Mouse (Mus musculus): ENCODE results near the gene Top2b. TPM values are rescaled to one million over a fixed set of nuclear protein-coding genes. Genes with fewer than 3 reads are reported as not detected.

The Top2b gene
- total RNA-seq, 2 experiments from 2014 or later: 33.6 to 37.2 TPM

DNA sequence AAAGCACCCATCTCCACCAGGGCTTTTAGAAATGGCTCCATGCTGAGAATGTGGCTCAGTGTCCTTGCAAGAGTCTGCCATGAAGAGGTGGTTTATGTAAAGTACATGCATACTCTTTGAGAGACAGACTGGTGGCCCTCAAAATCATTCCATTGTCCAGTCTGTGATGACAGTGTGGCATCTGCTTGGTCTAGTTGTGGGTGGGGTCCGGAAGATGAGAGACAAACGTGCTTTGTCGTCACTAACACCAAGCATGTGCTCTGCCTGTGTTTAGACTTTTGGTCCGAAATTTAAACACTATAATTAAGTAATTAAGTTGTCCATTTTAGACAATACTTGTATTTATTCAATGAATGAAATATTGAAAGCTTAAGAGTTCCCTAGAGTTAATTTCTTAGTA is 49.2 kb downstream of the Top2b start:
- no peak for DNase-seq

DNA sequence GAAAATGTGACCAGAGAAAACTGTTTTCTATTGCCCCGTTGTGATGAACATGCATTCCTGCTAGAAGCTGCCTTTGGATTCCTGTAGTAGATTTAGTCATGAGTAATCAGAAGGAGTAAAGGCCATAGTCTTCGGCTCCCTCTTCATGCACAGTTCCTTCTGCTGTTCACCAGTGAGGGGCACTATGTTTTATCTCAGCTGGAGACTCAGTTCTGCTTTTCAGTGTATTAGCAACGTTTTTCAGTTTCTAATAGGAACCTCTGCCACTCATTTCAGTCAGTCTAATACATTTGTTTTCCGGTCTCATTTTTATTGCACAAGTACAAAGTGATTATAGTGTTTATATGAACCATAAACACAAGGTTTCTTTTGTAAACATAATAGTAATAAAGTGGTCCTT is 62.6 kb downstream of the Top2b start:
- DNase-seq: no peak

GRCm38 (mm10) chr14:16431941-16432499 is 67.0 kb downstream of the Top2b start:
- no peak for DNase-seq

DNA sequence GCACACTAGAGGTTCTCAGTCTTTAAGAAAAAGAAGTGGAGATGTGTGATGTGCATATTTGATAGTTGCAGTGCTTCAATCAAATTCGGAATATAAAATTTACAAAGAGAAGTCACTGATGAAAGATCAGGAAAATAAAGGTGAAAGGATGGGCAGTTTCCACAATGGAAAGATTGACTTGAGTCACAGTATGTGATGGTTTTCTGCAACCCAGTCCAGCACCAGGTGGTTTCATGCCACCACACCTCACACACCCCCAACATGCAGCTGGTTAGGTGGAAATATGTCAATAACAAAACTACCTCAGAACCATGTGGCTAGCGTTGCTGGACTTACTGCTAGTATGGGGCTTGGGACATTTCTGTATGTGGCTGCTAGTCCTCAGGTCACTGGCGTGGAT is 67.6 kb downstream of the Top2b start:
- DNase-seq: no peak

GRCm38 (mm10) chr14:16433206-16433605 is 68.2 kb downstream of the Top2b start:
- DNase-seq: no peak

- no peak for DNase-seq
These were observed 69.6 kb downstream of the Top2b start for GRCm38 (mm10) chr14:16434396-16435171.

- no peak for DNase-seq
These were observed 72.4 kb downstream of the Top2b start for GRCm38 (mm10) chr14:16437386-16437785.

DNA sequence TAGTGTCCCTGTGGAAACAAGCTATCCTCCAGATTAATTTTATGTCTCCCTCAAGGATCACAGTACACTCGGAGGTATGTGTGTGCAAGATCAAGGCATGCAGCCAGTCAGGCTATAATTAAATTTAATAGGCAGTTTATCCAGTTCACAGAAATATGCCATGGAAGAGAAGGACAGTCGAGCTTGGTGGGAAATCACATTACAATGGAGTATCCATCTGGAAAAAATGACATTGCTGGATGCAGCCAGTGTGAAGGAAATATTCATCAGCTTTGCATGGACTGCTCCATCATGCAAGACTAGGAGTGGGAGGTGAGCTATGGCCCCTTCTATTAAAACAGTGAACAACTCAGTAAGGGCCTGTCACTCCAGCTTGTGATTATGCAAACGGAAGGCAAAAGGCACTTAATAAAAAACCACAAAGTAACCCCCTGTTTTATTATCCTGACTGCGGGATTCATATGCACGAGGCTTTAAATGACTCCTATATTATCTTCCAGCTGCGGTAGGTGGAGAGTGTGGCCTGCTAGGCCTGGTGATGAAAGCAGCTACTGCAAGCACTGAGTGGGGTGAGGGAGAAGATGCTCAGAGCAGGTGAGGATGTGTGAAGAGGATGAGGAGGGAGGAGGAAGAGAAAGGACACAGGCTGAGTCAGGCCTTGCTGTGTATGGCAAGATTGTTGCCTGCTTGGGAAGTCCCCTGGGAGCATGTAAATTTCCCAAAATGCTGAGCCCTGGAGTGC is 74.6 kb downstream of the Top2b start:
- DNase-seq: no peak

DNA sequence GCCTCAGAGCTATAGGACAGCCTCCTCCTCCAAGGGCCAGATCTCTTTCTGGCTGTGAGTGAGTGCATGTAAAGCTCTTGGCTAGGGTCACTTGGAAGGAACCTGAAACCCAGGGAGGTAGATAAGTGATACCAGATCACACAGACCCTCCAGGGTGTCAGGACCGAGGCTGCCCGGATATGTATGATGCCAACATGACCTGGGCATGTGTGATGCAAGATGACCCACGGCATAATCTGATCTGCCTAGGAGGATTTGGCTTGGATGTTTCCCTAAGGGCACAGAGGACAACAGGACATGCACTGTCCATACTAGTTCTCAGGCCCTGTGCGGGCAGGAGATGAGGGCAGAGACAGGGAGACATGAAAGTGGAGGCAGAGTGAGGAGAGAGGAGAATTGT is 79.9 kb downstream of the Top2b start:
- peak; percentile 58 for DNase-seq

DNA sequence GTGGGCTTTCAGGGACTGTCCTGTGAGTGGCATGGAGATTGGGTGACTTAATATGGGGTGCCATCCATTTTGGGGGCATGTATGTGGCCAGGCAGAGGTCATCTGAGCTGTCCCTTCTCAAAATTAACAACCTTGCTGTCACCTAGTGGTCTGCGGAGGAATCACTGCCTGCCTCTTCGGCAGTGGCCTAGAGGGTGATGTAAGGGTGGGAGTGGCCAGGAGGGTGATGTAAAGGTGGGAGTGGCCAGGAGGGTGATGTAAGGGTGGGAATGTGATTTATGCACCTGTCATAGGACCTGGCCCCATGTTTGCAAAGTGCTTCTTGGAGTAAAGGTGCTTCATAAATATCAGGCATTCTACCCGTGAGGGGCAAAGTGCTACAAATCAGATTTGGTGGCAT is 82.6 kb downstream of the Top2b start:
- no peak for DNase-seq

DNA sequence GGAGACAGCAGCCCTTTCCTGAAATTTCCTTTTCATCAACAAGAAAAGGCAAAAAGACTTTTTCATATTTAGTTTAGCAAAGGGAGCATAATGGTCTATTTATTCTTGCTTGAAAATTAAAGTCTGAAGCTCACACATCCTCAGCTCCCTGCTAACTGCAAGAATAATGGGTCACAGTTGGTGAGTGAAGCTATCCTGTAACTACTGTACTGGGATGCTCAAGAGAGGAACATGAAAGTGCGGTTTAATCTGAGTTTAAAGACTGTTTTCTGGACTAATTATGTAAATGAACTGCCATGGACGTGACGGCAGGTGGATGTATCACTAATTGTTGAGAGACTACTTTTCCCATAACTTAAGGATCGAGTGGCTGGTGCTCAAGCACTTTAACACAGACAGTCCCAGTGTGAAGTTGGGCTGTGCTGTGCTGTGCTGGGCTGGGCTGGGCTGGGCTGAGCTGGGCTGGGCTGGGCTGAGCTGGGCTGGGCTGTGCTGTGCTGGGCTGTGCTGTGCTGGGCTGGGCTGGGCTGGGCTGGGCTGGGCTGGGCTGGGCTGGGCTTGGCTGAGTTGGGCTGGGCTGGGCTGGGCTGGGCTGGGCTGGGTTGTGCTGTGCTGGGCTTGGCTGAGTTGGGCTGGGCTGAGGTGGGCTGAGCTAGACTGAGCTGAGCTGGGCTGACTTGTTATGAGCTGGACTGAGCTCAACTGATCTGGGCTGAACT is 83.4 kb downstream of the Top2b start:
- no peak for DNase-seq

DNA sequence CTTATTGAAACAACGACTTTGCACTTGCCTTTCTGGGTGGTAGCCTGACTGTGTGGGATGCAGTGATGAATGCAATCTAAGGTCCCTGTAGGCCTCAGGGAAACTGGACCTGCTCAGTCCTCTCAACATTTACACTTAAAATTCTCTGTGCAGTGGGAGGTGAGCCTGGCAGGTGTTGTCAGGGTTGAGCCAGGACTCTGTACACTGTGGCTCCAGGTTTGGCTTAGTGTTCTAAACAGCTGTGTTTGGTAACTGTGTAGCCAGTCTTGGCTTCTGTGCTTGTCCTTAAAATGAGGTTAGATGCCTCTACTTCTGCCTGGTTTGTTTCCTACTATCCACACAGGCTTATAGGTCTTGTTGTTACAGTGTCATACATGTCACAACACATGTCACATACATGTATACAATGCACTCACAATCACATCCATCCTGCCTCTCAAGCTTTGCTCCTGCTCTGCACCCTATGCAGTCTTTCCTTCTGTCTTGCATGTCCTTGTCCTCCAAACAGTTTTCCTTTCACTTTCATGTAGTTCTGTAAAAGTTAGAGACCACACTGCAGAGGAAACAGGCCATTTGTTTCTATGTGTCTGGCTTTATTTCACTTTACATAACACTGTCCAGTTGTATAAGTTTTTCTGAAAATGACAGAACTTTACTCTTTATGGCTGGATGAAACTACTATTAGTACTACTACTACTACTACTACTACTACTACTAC is 113.8 kb downstream of the Top2b start:
- DNase-seq: no peak

- DNase-seq: no peak
These were observed 114.5 kb downstream of the Top2b start for GRCm38 (mm10) chr14:16479521-16479920.

GRCm38 (mm10) chr14:16480621-16481020 is 115.6 kb downstream of the Top2b start:
- DNase-seq: no peak

- no peak for DNase-seq
These were observed 118.8 kb downstream of the Top2b start for GRCm38 (mm10) chr14:16483656-16484380.

Other genes starting within 250 kb of the Top2b start
- 10 to 100 TPM; 41.5 to 48.3 TPM for gene Ngly1, start 115.9 kb upstream of the Top2b start, total RNA-seq (2021)
- gene Oxsm, start 115.4 kb upstream of the Top2b start, total RNA-seq (2021): 10 to 100 TPM; 11.0 to 11.1 TPM

Measured in gastrocnemius, postnatal 25 days (tissue).